Comparison of ENCODE assay signal across 15 mouse cellular contexts in the genomic region with DNA sequence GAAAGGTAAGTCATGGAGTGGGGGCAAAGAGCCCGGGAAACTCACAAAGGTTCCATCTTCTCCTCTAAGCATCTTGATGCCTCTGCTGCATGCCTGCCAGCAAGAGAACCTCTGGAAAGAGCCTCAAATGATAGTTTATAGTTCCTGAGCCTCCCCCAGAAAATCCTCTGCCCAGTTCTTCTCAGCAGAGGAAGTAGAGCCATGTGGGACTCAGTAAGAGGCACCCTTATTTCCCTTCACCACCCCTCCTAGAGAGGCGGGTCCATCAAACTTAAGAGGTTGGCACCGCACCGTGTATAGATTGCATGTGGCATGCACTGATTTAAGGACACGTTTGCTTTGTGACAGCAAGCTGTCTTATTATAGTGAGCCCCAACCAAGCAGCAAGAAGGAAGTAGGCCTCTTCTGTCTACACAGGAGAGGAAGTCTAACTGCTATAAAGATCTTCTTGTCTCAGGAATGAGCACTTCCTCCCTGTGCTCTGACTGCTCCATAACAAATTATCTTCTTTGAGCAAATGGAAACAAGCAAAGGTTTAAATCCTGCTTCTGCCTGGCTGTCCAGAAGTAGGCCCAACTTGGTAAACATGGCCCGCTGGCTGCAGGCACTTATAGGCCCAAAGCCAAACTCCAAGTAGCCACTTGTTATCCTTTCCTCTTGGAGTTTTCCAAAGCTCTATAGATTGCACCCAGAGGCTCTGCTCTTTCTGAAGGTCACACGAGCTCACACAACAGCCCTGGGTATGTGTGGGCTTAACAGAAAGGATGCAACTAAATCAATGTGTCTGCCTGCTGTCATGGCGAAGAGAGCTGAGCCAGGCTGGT.
DNase-seq lines count a peak whose midpoint lies in the region; ATAC-seq lines count a peak whose summit lies in the region.
"Had no signal": no experiment of that assay in that cellular context is flagged by ENCODE, and none has a peak within 500 bp of the region (broad histone marks: within the 10 kb centered on the region; RNA-seq: fewer than 3 reads in every experiment).

No protein-coding gene starts in this region.

- H3K4me3 ChIP-seq in kidney, embryonic 16.5 days (ENCODE audit: low read length), result no peak overlapping the region
- no peak overlapping the region for H3K4me3 ChIP-seq in limb, embryonic 12.5 days (replicated peaks)
- no peak overlapping the region for H3K4me3 ChIP-seq in macrophage (ENCODE audit: inconsistent target)
- H3K4me3 ChIP-seq: embryonic facial prominence, embryonic 15.5 days; heart, adult 2 months had no signal

- no peaks in the 10 kb centered on the region for H3K9me3 ChIP-seq in kidney, embryonic 16.5 days (ENCODE audit: low read length)
- H3K9me3 ChIP-seq in limb, embryonic 12.5 days, result no peaks in the 10 kb centered on the region
- H3K9me3 ChIP-seq: embryonic facial prominence, embryonic 15.5 days had no signal

- H3K27ac ChIP-seq in kidney, embryonic 16.5 days (ENCODE audit: low read length), result peak overlapping the region; percentile 11; the same call in 1 of the 2 replicates
- 0 out of 2 replicates have a peak overlapping the region, but pooled peaks have one; percentile 23 for H3K27ac ChIP-seq in limb, embryonic 12.5 days
- peak overlapping the region; percentile 58 for H3K27ac ChIP-seq in macrophage
- H3K27ac ChIP-seq: embryonic facial prominence, embryonic 15.5 days; heart, adult 2 months; hindbrain, postnatal 0 days had no signal

- H3K4me1 ChIP-seq in kidney, embryonic 16.5 days (ENCODE audit: insufficient read depth, low read length), result 0 out of 2 replicates have a peak, but pooled peaks cover 2% of the 10 kb centered on the region
- peaks cover 39% of the 10 kb centered on the region for H3K4me1 ChIP-seq in limb, embryonic 12.5 days (replicated peaks)

- H3K79me2 ChIP-seq in macrophage (ENCODE audit: inconsistent target), result no peaks in the 10 kb centered on the region

- H3K36me3 ChIP-seq in kidney, embryonic 16.5 days (ENCODE audit: insufficient read depth, low read length), result no peaks in the 10 kb centered on the region
- H3K36me3 ChIP-seq in limb, embryonic 12.5 days, result no peaks in the 10 kb centered on the region
- H3K36me3 ChIP-seq in macrophage (ENCODE audit: inconsistent target), result no peaks in the 10 kb centered on the region
- H3K36me3 ChIP-seq: embryonic facial prominence, embryonic 15.5 days had no signal

- no peaks in the 10 kb centered on the region for H3K27me3 ChIP-seq in kidney, embryonic 16.5 days (ENCODE audit: insufficient read depth, low read length)
- peaks cover 31% of the 10 kb centered on the region for H3K27me3 ChIP-seq in limb, embryonic 12.5 days
- H3K27me3 ChIP-seq: embryonic facial prominence, embryonic 15.5 days had no signal

- H3K4me2 ChIP-seq in kidney, embryonic 16.5 days (replicated peaks; ENCODE audit: low read depth, low read length), result no peak overlapping the region
- H3K4me2 ChIP-seq in limb, embryonic 12.5 days, result no peak overlapping the region
- H3K4me2 ChIP-seq: embryonic facial prominence, embryonic 15.5 days; midbrain, embryonic 11.5 days had no signal

- H3K9ac ChIP-seq in kidney, embryonic 16.5 days (replicated peaks; ENCODE audit: low read length), result no peak overlapping the region
- H3K9ac ChIP-seq in limb, embryonic 12.5 days (replicated peaks), result no peak overlapping the region
- H3K9ac ChIP-seq: embryonic facial prominence, embryonic 15.5 days had no signal

- DNase-seq in frontal cortex, postnatal 14 days (ENCODE audit: low spot score in 2 of 2), result no peak
- no peak for DNase-seq in kidney, adult 18-20 months
- no peak for DNase-seq in cerebellum, adult 9-10 months
- DNase-seq: cerebellum, adult 2 months; heart, adult 2 months; retina, postnatal 1 day; thymus, postnatal 14 days had no signal

- 65% methylated on average over 8 of the region's 8 CpGs for WGBS in kidney, embryonic 16.5 days
- 71% methylated on average over 8 of the region's 8 CpGs for WGBS in limb, embryonic 12.5 days
- 49% methylated on average over 8 of the region's 8 CpGs for WGBS in macrophage (ENCODE audit: missing documents)

- peak; percentile 62 for ATAC-seq in frontal cortex, adult (ENCODE audit: low TSS enrichment)
- no peak for ATAC-seq in kidney, embryonic 16.5 days (ENCODE audit: low FRiP score, low TSS enrichment)
- ATAC-seq in limb, embryonic 12.5 days (ENCODE audit: insufficient number of reproducible peaks, insufficient read depth, low FRiP score, low TSS enrichment, low read depth), result no peak
- ATAC-seq in erythroid progenitor cell, adult 5-6 weeks (replicated peaks; ENCODE audit: low FRiP score, poor library complexity, severe bottlenecking), result no peak
- ATAC-seq: hindbrain, postnatal 0 days had no signal
